Mouse (Mus musculus): ENCODE measurements around the gene Slc38a4.

DNA sequence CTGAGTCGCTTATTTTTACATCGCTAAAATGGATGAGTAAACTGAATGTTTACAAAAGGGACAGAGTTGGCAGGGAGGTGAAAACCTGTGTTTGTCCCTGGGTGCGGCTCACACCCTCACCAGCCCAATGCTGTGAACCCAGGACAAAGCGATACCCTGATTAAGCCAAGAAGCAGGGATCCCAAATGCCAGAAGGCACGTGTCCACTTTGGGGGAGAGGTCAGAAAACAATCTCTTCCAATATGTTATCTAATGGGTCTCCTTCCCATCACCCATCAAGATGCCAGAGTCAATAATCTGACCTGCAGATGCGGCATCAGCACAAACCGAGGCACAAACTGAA is 51.3 kb downstream of the Slc38a4 start:
- TF ChIP-seq POLR2A (IDR thresholded peaks at IDR 0.05; ENCODE audit: borderline replicate concordance, low read depth, low read length) (no peak), CTCF (IDR thresholded peaks at IDR 0.05; ENCODE audit: low read depth, low read length) (no peak)
